Mouse (Mus musculus): ENCODE results near the gene Zcchc2. TPM values are rescaled to one million over a fixed set of nuclear protein-coding genes. Genes with fewer than 3 reads are reported as not detected.
A peak's percentile ranks its signal among the peaks of the same experiment; 100 is the strongest.

Gene Zcchc2
- polyA plus RNA-seq, 1 experiment from 2014 or later: 2.7 TPM

GRCm38 (mm10) chr1:106019854-106020253 lies 29.6 kb downstream of the Zcchc2 start:
- Histone ChIP-seq H3K4me2 (no peak overlapping the region), H3K27me3 (no peaks in the 10 kb centered on the region), H3K4me1 (replicated peaks) (no peaks in the 10 kb centered on the region), H3K9ac (no peak overlapping the region), H3K36me3 (peaks cover 42% of the 10 kb centered on the region), H3K9me3 (no peaks in the 10 kb centered on the region), H3K27ac (replicated peaks) (no peak overlapping the region), H3K4me3 (no peak overlapping the region)
- ATAC-seq (ENCODE audit: low FRiP score, low read depth): no peak
- 74% methylated on average over 6 of the region's 6 CpGs for WGBS

GRCm38 (mm10) chr1:106022998-106023397 lies 32.8 kb downstream of the Zcchc2 start:
- no peaks in the 10 kb centered on the region for H3K9me3 ChIP-seq
- H3K4me1 ChIP-seq (replicated peaks): no peaks in the 10 kb centered on the region
- no peak overlapping the region for H3K4me2 ChIP-seq
- H3K27ac ChIP-seq (replicated peaks): no peak overlapping the region
- no peaks in the 10 kb centered on the region for H3K27me3 ChIP-seq
- peaks cover 43% of the 10 kb centered on the region for H3K36me3 ChIP-seq
- 90% methylated on average over 1 of the region's 1 CpGs for WGBS
- no peak for ATAC-seq (ENCODE audit: low FRiP score, low read depth)
- H3K4me3 ChIP-seq: no peak overlapping the region
- no peak overlapping the region for H3K9ac ChIP-seq

- Histone ChIP-seq H3K27me3 (no peaks in the 10 kb centered on the region), H3K9ac (no peak overlapping the region), H3K27ac (replicated peaks) (no peak overlapping the region), H3K4me1 (replicated peaks) (no peaks in the 10 kb centered on the region), H3K4me2 (no peak overlapping the region), H3K9me3 (no peaks in the 10 kb centered on the region), H3K36me3 (peaks cover 43% of the 10 kb centered on the region), H3K4me3 (no peak overlapping the region)
- no peak for ATAC-seq (ENCODE audit: low FRiP score, low read depth)
- 89% methylated on average over 2 of the region's 2 CpGs for WGBS
Observed at GRCm38 (mm10) chr1:106024254-106024653, 34.0 kb downstream of the Zcchc2 start.

GRCm38 (mm10) chr1:106024778-106025177 lies 34.6 kb downstream of the Zcchc2 start:
- no peaks in the 10 kb centered on the region for H3K4me1 ChIP-seq (replicated peaks)
- no peak overlapping the region for H3K27ac ChIP-seq (replicated peaks)
- ATAC-seq (ENCODE audit: low FRiP score, low read depth): no peak
- no peak overlapping the region for H3K4me3 ChIP-seq
- H3K9me3 ChIP-seq: no peaks in the 10 kb centered on the region
- 97% methylated on average over 3 of the region's 3 CpGs for WGBS
- H3K36me3 ChIP-seq: peaks cover 41% of the 10 kb centered on the region
- no peaks in the 10 kb centered on the region for H3K27me3 ChIP-seq
- no peak overlapping the region for H3K9ac ChIP-seq
- no peak overlapping the region for H3K4me2 ChIP-seq

GRCm38 (mm10) chr1:106029769-106030168 lies 39.6 kb downstream of the Zcchc2 start:
- no peak for ATAC-seq (ENCODE audit: low FRiP score, low read depth)
- peaks cover 43% of the 10 kb centered on the region for H3K36me3 ChIP-seq
- H3K9me3 ChIP-seq: no peaks in the 10 kb centered on the region
- no peak overlapping the region for H3K27ac ChIP-seq (replicated peaks)
- no peak overlapping the region for H3K4me3 ChIP-seq
- WGBS: 91% methylated on average over 15 of the region's 15 CpGs
- no peaks in the 10 kb centered on the region for H3K27me3 ChIP-seq
- H3K4me1 ChIP-seq (replicated peaks): no peaks in the 10 kb centered on the region
- H3K4me2 ChIP-seq: no peak overlapping the region
- H3K9ac ChIP-seq: no peak overlapping the region

GRCm38 (mm10) chr1:106030331-106030730 lies 40.1 kb downstream of the Zcchc2 start:
- Histone ChIP-seq H3K27me3 (no peaks in the 10 kb centered on the region), H3K4me3 (no peak overlapping the region), H3K9me3 (no peaks in the 10 kb centered on the region), H3K4me1 (replicated peaks) (no peaks in the 10 kb centered on the region), H3K36me3 (peaks cover 43% of the 10 kb centered on the region), H3K9ac (no peak overlapping the region), H3K27ac (replicated peaks) (no peak overlapping the region), H3K4me2 (no peak overlapping the region)
- whole genome bisulfite sequencing: 91% methylated on average over 10 of the region's 10 CpGs
- no peak for ATAC-seq (ENCODE audit: low FRiP score, low read depth)

GRCm38 (mm10) chr1:106030886-106031285 lies 40.7 kb downstream of the Zcchc2 start:
- WGBS: 88% methylated on average over 2 of the region's 2 CpGs
- Histone ChIP-seq H3K4me1 (replicated peaks) (no peaks in the 10 kb centered on the region), H3K4me2 (no peak overlapping the region), H3K9ac (no peak overlapping the region), H3K27ac (replicated peaks) (no peak overlapping the region), H3K36me3 (peaks cover 43% of the 10 kb centered on the region), H3K4me3 (no peak overlapping the region), H3K27me3 (no peaks in the 10 kb centered on the region), H3K9me3 (no peaks in the 10 kb centered on the region)
- ATAC-seq (ENCODE audit: low FRiP score, low read depth): no peak

GRCm38 (mm10) chr1:106031908-106032307 lies 41.7 kb downstream of the Zcchc2 start:
- Histone ChIP-seq H3K4me3 (no peak overlapping the region), H3K9me3 (no peaks in the 10 kb centered on the region), H3K27ac (replicated peaks) (no peak overlapping the region), H3K9ac (no peak overlapping the region), H3K4me1 (replicated peaks) (no peaks in the 10 kb centered on the region), H3K27me3 (no peaks in the 10 kb centered on the region), H3K4me2 (no peak overlapping the region), H3K36me3 (peaks cover 38% of the 10 kb centered on the region)
- ATAC-seq (ENCODE audit: low FRiP score, low read depth): no peak
- 68% methylated on average over 6 of the region's 6 CpGs for WGBS

GRCm38 (mm10) chr1:106034776-106035175 lies 44.6 kb downstream of the Zcchc2 start:
- no peak overlapping the region for H3K9ac ChIP-seq
- H3K27me3 ChIP-seq: no peaks in the 10 kb centered on the region
- H3K4me2 ChIP-seq: no peak overlapping the region
- no peaks in the 10 kb centered on the region for H3K9me3 ChIP-seq
- H3K36me3 ChIP-seq: peaks cover 23% of the 10 kb centered on the region
- H3K4me1 ChIP-seq (replicated peaks): no peaks in the 10 kb centered on the region
- no peak for ATAC-seq (ENCODE audit: low FRiP score, low read depth)
- no peak overlapping the region for H3K4me3 ChIP-seq
- 80% methylated on average over 7 of the region's 7 CpGs for WGBS
- no peak overlapping the region for H3K27ac ChIP-seq (replicated peaks)

GRCm38 (mm10) chr1:106036861-106037599 lies 46.8 kb downstream of the Zcchc2 start:
- no peaks in the 10 kb centered on the region for H3K27me3 ChIP-seq

GRCm38 (mm10) chr1:106039326-106039725 lies 49.1 kb downstream of the Zcchc2 start:
- Histone ChIP-seq H3K4me2 (no peak overlapping the region), H3K27ac (replicated peaks) (no peak overlapping the region), H3K36me3 (no peaks in the 10 kb centered on the region), H3K9me3 (no peaks in the 10 kb centered on the region), H3K4me1 (replicated peaks) (no peaks in the 10 kb centered on the region), H3K27me3 (no peaks in the 10 kb centered on the region), H3K9ac (no peak overlapping the region), H3K4me3 (no peak overlapping the region)
- ATAC-seq (ENCODE audit: low FRiP score, low read depth): peak; percentile 23; the same call in 1 of the 2 replicates
- WGBS: 50% methylated on average over 6 of the region's 6 CpGs

More at GRCm38 (mm10) chr1:106036861-106037599, 46.8 kb downstream of the Zcchc2 start:
- no peak overlapping the region for H3K27ac ChIP-seq (replicated peaks)
- peak; percentile 73; the same call in 1 of the 2 replicates for ATAC-seq (ENCODE audit: low FRiP score, low read depth)
- H3K36me3 ChIP-seq: 0 out of 2 replicates have a peak, but pooled peaks cover 9% of the 10 kb centered on the region
- no peak overlapping the region for H3K9ac ChIP-seq
- H3K4me3 ChIP-seq: no peak overlapping the region
- no peaks in the 10 kb centered on the region for H3K4me1 ChIP-seq (replicated peaks)
- 64% methylated on average over 19 of the region's 19 CpGs for WGBS
- H3K9me3 ChIP-seq: no peaks in the 10 kb centered on the region
- H3K4me2 ChIP-seq: no peak overlapping the region

GRCm38 (mm10) chr1:106040271-106040670 lies 50.1 kb downstream of the Zcchc2 start:
- ATAC-seq (ENCODE audit: low FRiP score, low read depth): no peak
- WGBS: 93% methylated on average over 4 of the region's 4 CpGs

GRCm38 (mm10) chr1:106042221-106042620 lies 52.0 kb downstream of the Zcchc2 start:
- Histone ChIP-seq H3K36me3 (no peaks in the 10 kb centered on the region), H3K27me3 (no peaks in the 10 kb centered on the region), H3K4me2 (no peak overlapping the region), H3K9me3 (no peaks in the 10 kb centered on the region), H3K9ac (no peak overlapping the region), H3K4me1 (replicated peaks) (no peaks in the 10 kb centered on the region), H3K4me3 (no peak overlapping the region), H3K27ac (replicated peaks) (no peak overlapping the region)
- WGBS: 88% methylated on average over 9 of the region's 9 CpGs
- ATAC-seq (ENCODE audit: low FRiP score, low read depth): no peak

More at GRCm38 (mm10) chr1:106040271-106040670, 50.1 kb downstream of the Zcchc2 start:
- Histone ChIP-seq H3K9me3 (no peaks in the 10 kb centered on the region), H3K27ac (replicated peaks) (no peak overlapping the region), H3K36me3 (no peaks in the 10 kb centered on the region), H3K9ac (no peak overlapping the region), H3K4me1 (replicated peaks) (no peaks in the 10 kb centered on the region), H3K4me3 (no peak overlapping the region), H3K27me3 (no peaks in the 10 kb centered on the region), H3K4me2 (no peak overlapping the region)

Measured in hindbrain, embryonic 15.5 days (tissue).